Mouse (Mus musculus) MEL (cell line): ENCODE measurements around the gene Cadm4. TPM values are rescaled to one million over a fixed set of nuclear protein-coding genes. Genes with fewer than 3 reads are reported as not detected.

ENCODE experiments used
- DNase-seq: peaks from one replicate; pipeline ENCODE4 v3.0.0; 2011; ENCODE audit warnings: low read depth, low spot score
- H3K27ac ChIP-seq: 2 replicates; pipeline ENCODE4 v1.5.1; 2012; ENCODE audit warnings: low read depth, mild to moderate bottlenecking, control low read depth, low read length, moderate library complexity; ENCODE audit not compliant: control insufficient read depth
- H3K27me3 ChIP-seq, 2 experiments: fragments of 150-350 bp in 1 of 2; sonication (generic) in 1 of 2; 2 replicates each; pipeline ENCODE4 v1.6.1; 2012; ENCODE audit warnings: low read length in 2 of 2, mild to moderate bottlenecking in 2 of 2, improper control_type of control experiment in 1 of 2, moderate library complexity in 1 of 2; ENCODE audit not compliant: insufficient read depth in 2 of 2, control insufficient read depth in 1 of 2
- H3K36me3 ChIP-seq, 2 experiments: 2 replicates each; pipeline ENCODE4 v1.6.1; 2012 to 2014; ENCODE audit warnings: low read length in 2 of 2, improper control_type of control experiment in 1 of 2, inconsistent platforms in 1 of 2, mild to moderate bottlenecking in 1 of 2; ENCODE audit not compliant: insufficient read depth in 2 of 2, control insufficient read depth in 1 of 2
- H3K4me1 ChIP-seq, 2 experiments: fragments of 150-350 bp in 1 of 2; sonication (generic) in 1 of 2; 2 replicates each; pipeline ENCODE4 v1.6.1; 2012; ENCODE audit warnings: low read length in 2 of 2, improper control_type of control experiment in 1 of 2, mild to moderate bottlenecking in 1 of 2; ENCODE audit not compliant: insufficient read depth in 2 of 2, control insufficient read depth in 1 of 2
- H3K4me3 ChIP-seq, 2 experiments: fragments of 150-350 bp in 1 of 2; sonication (generic) in 1 of 2; 2 replicates each; pipeline ENCODE4 v1.5.1; 2012; ENCODE audit warnings: low read depth in 2 of 2, low read length in 2 of 2, mild to moderate bottlenecking in 2 of 2, moderate library complexity in 2 of 2, control low read depth in 1 of 2, improper control_type of control experiment in 1 of 2; ENCODE audit not compliant: control insufficient read depth in 1 of 2, insufficient read depth in 1 of 2
- H3K79me2 ChIP-seq: 2 replicates; pipeline ENCODE4 v1.6.1; 2012; ENCODE audit warnings: mild to moderate bottlenecking, low read length, moderate library complexity; ENCODE audit not compliant: control insufficient read depth, poor library complexity, insufficient read depth
- H3K9ac ChIP-seq: 2 replicates; pipeline ENCODE4 v1.6.1; 2012; ENCODE audit warnings: low read depth, mild to moderate bottlenecking, control low read depth, low read length, moderate library complexity; ENCODE audit not compliant: control insufficient read depth, poor library complexity, severe bottlenecking
- H3K9me3 ChIP-seq: fragments of 150-350 bp; sonication (generic); replicated peaks from 2 replicates; pipeline ENCODE4 v1.6.1; 2012; ENCODE audit warnings: mild to moderate bottlenecking, low read length, improper control_type of control experiment, moderate library complexity; ENCODE audit not compliant: insufficient read depth
- BHLHE40 ChIP-seq: IDR thresholded peaks from 2 replicates; pipeline ENCODE4 v1.6.1; 2012; ENCODE audit warnings: low read depth, mild to moderate bottlenecking, inconsistent platforms, low read length, improper control_type of control experiment, borderline replicate concordance
- CHD1 ChIP-seq: IDR thresholded peaks from 2 replicates; pipeline ENCODE4 v1.6.1; 2012; ENCODE audit warnings: low read depth, mild to moderate bottlenecking, inconsistent platforms, low read length, improper control_type of control experiment
- CHD2 ChIP-seq: IDR thresholded peaks from 2 replicates; pipeline ENCODE4 v1.6.1; 2011; ENCODE audit warnings: low read length, improper control_type of control experiment
- CTCF ChIP-seq, 3 experiments: IDR thresholded peaks in 2 of 3; conservative IDR thresholded peaks in 1 of 3; 2 replicates each; pipeline ENCODE4 v1.5.1; 2011 to 2012; ENCODE audit warnings: low read length in 3 of 3, low read depth in 2 of 3, mild to moderate bottlenecking in 2 of 3, improper control_type of control experiment in 1 of 3, inconsistent platforms in 1 of 3, mixed read lengths in 1 of 3, moderate library complexity in 1 of 3; ENCODE audit not compliant: control insufficient read depth in 1 of 3, insufficient read depth in 1 of 3, poor library complexity in 1 of 3, severe bottlenecking in 1 of 3
- E2F4 ChIP-seq: IDR thresholded peaks from 2 replicates; pipeline ENCODE4 v1.6.1; 2011; ENCODE audit warnings: low read depth, low read length, improper control_type of control experiment, borderline replicate concordance
- ELF1 ChIP-seq: IDR thresholded peaks from 2 replicates; pipeline ENCODE4 v1.6.1; 2014; ENCODE audit warnings: low read depth, mild to moderate bottlenecking, inconsistent platforms, low read length, improper control_type of control experiment, moderate library complexity
- ETS1 ChIP-seq: IDR thresholded peaks from 2 replicates; pipeline ENCODE4 v1.6.1; 2012; ENCODE audit warnings: low read depth, mild to moderate bottlenecking, inconsistent platforms, low read length, improper control_type of control experiment, moderate library complexity
- GATA1 ChIP-seq: IDR thresholded peaks from 2 replicates; pipeline ENCODE4 v1.6.1; 2011; ENCODE audit warnings: low read depth, low read length, improper control_type of control experiment
- HCFC1 ChIP-seq: IDR thresholded peaks from 2 replicates; pipeline ENCODE4 v1.6.1; 2012; ENCODE audit warnings: low read depth, mild to moderate bottlenecking, inconsistent platforms, low read length, improper control_type of control experiment, moderate library complexity
- JUND ChIP-seq: IDR thresholded peaks from 2 replicates; pipeline ENCODE4 v1.6.1; 2011; ENCODE audit warnings: low read depth, mild to moderate bottlenecking, improper control_type of control experiment, low read length
- MAFK ChIP-seq: IDR thresholded peaks from 2 replicates; pipeline ENCODE4 v1.6.1; 2011; ENCODE audit warnings: low read depth, mild to moderate bottlenecking, low read length, improper control_type of control experiment, borderline replicate concordance
- MAX ChIP-seq: IDR thresholded peaks from 2 replicates; pipeline ENCODE4 v1.6.1; 2011; ENCODE audit warnings: low read length, improper control_type of control experiment
- MAZ ChIP-seq: IDR thresholded peaks from 2 replicates; pipeline ENCODE4 v1.6.1; 2012; ENCODE audit warnings: low read depth, mild to moderate bottlenecking, inconsistent platforms, low read length, improper control_type of control experiment
- MEF2A ChIP-seq: IDR thresholded peaks from 2 replicates; pipeline ENCODE4 v1.6.1; 2014; ENCODE audit warnings: low read depth, mild to moderate bottlenecking, inconsistent platforms, low read length, improper control_type of control experiment; ENCODE audit not compliant: poor library complexity, insufficient replicate concordance, severe bottlenecking; ENCODE audit errors: extremely low read depth
- MXI1 ChIP-seq: IDR thresholded peaks from 2 replicates; pipeline ENCODE4 v1.6.1; 2011; ENCODE audit warnings: mild to moderate bottlenecking, low read depth, low read length, improper control_type of control experiment
- MYB ChIP-seq: IDR thresholded peaks from 2 replicates; pipeline ENCODE4 v1.6.1; 2011; ENCODE audit warnings: mild to moderate bottlenecking, low read depth, low read length, improper control_type of control experiment
- MYC ChIP-seq: IDR thresholded peaks from 2 replicates; pipeline ENCODE4 v1.6.1; 2011; ENCODE audit warnings: low read depth, mild to moderate bottlenecking, low read length, improper control_type of control experiment, moderate library complexity
- NRF1 ChIP-seq: IDR thresholded peaks from 2 replicates; pipeline ENCODE4 v1.6.1; 2014; ENCODE audit warnings: low read depth, mild to moderate bottlenecking, inconsistent platforms, low read length, improper control_type of control experiment, moderate library complexity; ENCODE audit not compliant: poor library complexity, insufficient read depth, severe bottlenecking
- POLR2A ChIP-seq, 2 experiments: IDR thresholded peaks; 2 replicates each; pipeline ENCODE4 v1.6.1; 2011 to 2012; ENCODE audit warnings: low read length in 2 of 2, mild to moderate bottlenecking in 2 of 2, control low read depth in 1 of 2, improper control_type of control experiment in 1 of 2, low read depth in 1 of 2, moderate library complexity in 1 of 2; ENCODE audit not compliant: control insufficient read depth in 1 of 2, insufficient read depth in 1 of 2, poor library complexity in 1 of 2
- POLR2AphosphoS2 ChIP-seq: IDR thresholded peaks from 2 replicates; pipeline ENCODE4 v1.6.1; 2011; ENCODE audit warnings: low read length, improper control_type of control experiment
- POLR2AphosphoS5 ChIP-seq: IDR thresholded peaks from 2 replicates; pipeline ENCODE4 v1.6.1; 2012; ENCODE audit warnings: low read depth, borderline replicate concordance, mild to moderate bottlenecking, inconsistent platforms, low read length, moderate library complexity, mixed read lengths
- RAD21 ChIP-seq: IDR thresholded peaks from 2 replicates; pipeline ENCODE4 v1.6.1; 2011; ENCODE audit warnings: mild to moderate bottlenecking, low read depth, low read length, improper control_type of control experiment
- RCOR1 ChIP-seq: IDR thresholded peaks from 2 replicates; pipeline ENCODE4 v1.6.1; 2012; ENCODE audit warnings: low read depth, mild to moderate bottlenecking, inconsistent platforms, low read length, improper control_type of control experiment
- SIN3A ChIP-seq: IDR thresholded peaks from 2 replicates; pipeline ENCODE4 v1.6.1; 2012; ENCODE audit warnings: low read length, improper control_type of control experiment, inconsistent platforms
- SMC3 ChIP-seq: IDR thresholded peaks from 2 replicates; pipeline ENCODE4 v1.6.1; 2011; ENCODE audit warnings: low read depth, low read length, improper control_type of control experiment
- TAL1 ChIP-seq: IDR thresholded peaks from 2 replicates; pipeline ENCODE4 v1.6.1; 2012; ENCODE audit warnings: mild to moderate bottlenecking, inconsistent platforms, low read length, moderate library complexity, mixed read lengths
- TCF12 ChIP-seq: IDR thresholded peaks from 2 replicates; pipeline ENCODE4 v1.6.1; 2014; ENCODE audit warnings: low read depth, mild to moderate bottlenecking, inconsistent platforms, low read length, improper control_type of control experiment, moderate library complexity
- USF1 ChIP-seq: IDR thresholded peaks from 2 replicates; pipeline ENCODE4 v1.6.1; 2014; ENCODE audit warnings: low read depth, mild to moderate bottlenecking, inconsistent platforms, low read length, improper control_type of control experiment, moderate library complexity
- USF2 ChIP-seq, 2 experiments: IDR thresholded peaks; 2 replicates each; pipeline ENCODE4 v1.6.1; 2011 to 2012; ENCODE audit warnings: improper control_type of control experiment in 2 of 2, low read length in 2 of 2, borderline replicate concordance in 1 of 2, inconsistent platforms in 1 of 2, low read depth in 1 of 2, mild to moderate bottlenecking in 1 of 2; ENCODE audit not compliant: insufficient read depth in 1 of 2
- ZC3H11A ChIP-seq: IDR thresholded peaks from 2 replicates; pipeline ENCODE4 v1.6.1; 2012; ENCODE audit warnings: low read depth, mild to moderate bottlenecking, inconsistent platforms, low read length, improper control_type of control experiment
- ZNF384 ChIP-seq: IDR thresholded peaks from 2 replicates; pipeline ENCODE4 v1.6.1; 2012; ENCODE audit warnings: low read depth, mild to moderate bottlenecking, inconsistent platforms, low read length, improper control_type of control experiment
- polyA plus RNA-seq, 2 experiments: library from polyadenylated mRNA; stranded (reverse) in 1 of 2; unstranded in 1 of 2; fragments of >175 nt in 1 of 2; fragments of >200 nt in 1 of 2; gene quantifications; 2 replicates each; pipeline versions ENCODE4 v1.2.1 to v1.2.4; 2012; ENCODE audit warnings: low replicate concordance in 2 of 2, low read depth in 1 of 2; ENCODE audit not compliant: insufficient read length in 2 of 2, insufficient read depth in 1 of 2, missing spikeins in 1 of 2
- total RNA-seq: library from RNA; depleted of rRNA; stranded (reverse); fragments of 300-350 nt; gene quantifications from 2 replicates; pipeline ENCODE4 v1.2.3, GENCODE M21; 2012

The Cadm4 gene
- total and polyA plus RNA-seq, 3 experiments = 0.12 to 0.38 TPM; not detected in 1

GRCm38 (mm10) chr7:24439191-24439590 lies 42.6 kb upstream of the Cadm4 start:
- H3K79me2 ChIP-seq = no peaks in the 10 kb centered on the region
- TF ChIP-seq POLR2AphosphoS2 (no peak), MAFK (no peak), ZNF384 (no peak), HCFC1 (no peak), CHD1 (no peak), RCOR1 (no peak), MYB (no peak), JUND (no peak), BHLHE40 (no peak), MXI1 (no peak), MYC (no peak), MAZ (no peak), TCF12 (no peak), RAD21 (no peak), NRF1 (no peak), TAL1 (no peak), ZC3H11A (no peak)
- TF ChIP-seq, all 39 proteins: peak for 0
- no peak overlapping the region for H3K9ac ChIP-seq
- DNase-seq = no peak
- no peak overlapping the region for H3K4me3 ChIP-seq
- peaks cover 0 to 8% of the 10 kb centered on the region in 2 experiments; a peak in 3 of 4 replicates for H3K4me1 ChIP-seq
- H3K27me3 ChIP-seq = no peaks in the 10 kb centered on the region
- no peaks in the 10 kb centered on the region for H3K9me3 ChIP-seq
- H3K36me3 ChIP-seq = peaks cover 0 to 7% of the 10 kb centered on the region in 2 experiments; a peak in 2 of 4 replicates
- no peak overlapping the region for H3K27ac ChIP-seq

GRCm38 (mm10) chr7:24439891-24440290 lies 41.9 kb upstream of the Cadm4 start:
- no peak overlapping the region for H3K4me3 ChIP-seq
- no peak overlapping the region for H3K27ac ChIP-seq
- H3K4me1 ChIP-seq = peaks cover 0 to 8% of the 10 kb centered on the region in 2 experiments; a peak in 3 of 4 replicates
- H3K9ac ChIP-seq = no peak overlapping the region
- DNase-seq = no peak
- peaks cover 0 to 7% of the 10 kb centered on the region in 2 experiments; a peak in 2 of 4 replicates for H3K36me3 ChIP-seq
- no peak for TF ChIP-seq RCOR1
- TF ChIP-seq JUND = no peak
- no peak for TF ChIP-seq POLR2AphosphoS5
- no peak for TF ChIP-seq E2F4
- no peak for TF ChIP-seq MAZ
- TF ChIP-seq NRF1 = no peak
- no peak for TF ChIP-seq USF2 (IDR thresholded peaks at IDR 0.05; ENCODE audit: borderline replicate concordance in 1 of 2, insufficient read depth in 1 of 2, low read depth in 1 of 2, low read length in 2 of 2)
- no peak for TF ChIP-seq RAD21
- 0 out of 2 replicates have a peak, but pooled peaks have one; percentile 12 for TF ChIP-seq ZNF384
- no peak for TF ChIP-seq MAX
- TF ChIP-seq MEF2A = no peak
- no peak for TF ChIP-seq POLR2A (IDR thresholded peaks at IDR 0.05; ENCODE audit: control insufficient read depth in 1 of 2, insufficient read depth in 1 of 2, low read depth in 1 of 2, low read length in 2 of 2, poor library complexity in 1 of 2)
- no peak for TF ChIP-seq CHD2
- peak; percentile 57; the same call in 1 of the 2 replicates for TF ChIP-seq ETS1
- TF ChIP-seq SMC3 = no peak
- TF ChIP-seq CTCF (IDR thresholded peaks at IDR 0.05 in 2 of 3, conservative IDR thresholded peaks at IDR 0.05 in 1 of 3; ENCODE audit: control insufficient read depth in 1 of 3, insufficient read depth in 1 of 3, low read depth in 2 of 3, low read length in 3 of 3, poor library complexity in 1 of 3, severe bottlenecking in 1 of 3) = no peak
- TF ChIP-seq ELF1 = no peak
- no peak for TF ChIP-seq SIN3A
- TF ChIP-seq GATA1 = 0 out of 2 replicates have a peak, but pooled peaks have one; percentile 21
- TF ChIP-seq USF1 = no peak
- H3K27me3 ChIP-seq = no peaks in the 10 kb centered on the region
- H3K9me3 ChIP-seq = no peaks in the 10 kb centered on the region
- H3K79me2 ChIP-seq = no peaks in the 10 kb centered on the region
